Mouse (Mus musculus) embryo, embryonic 10.5 days (tissue): Measurements from ENCODE around the gene 9130213A22Rik.

ENCODE experiments used
- DNase-seq: peaks from one replicate; pipeline ENCODE4 v3.0.0-alpha.2; 2015; ENCODE audit warnings: low spot score

9130213A22Rik gene

DNA sequence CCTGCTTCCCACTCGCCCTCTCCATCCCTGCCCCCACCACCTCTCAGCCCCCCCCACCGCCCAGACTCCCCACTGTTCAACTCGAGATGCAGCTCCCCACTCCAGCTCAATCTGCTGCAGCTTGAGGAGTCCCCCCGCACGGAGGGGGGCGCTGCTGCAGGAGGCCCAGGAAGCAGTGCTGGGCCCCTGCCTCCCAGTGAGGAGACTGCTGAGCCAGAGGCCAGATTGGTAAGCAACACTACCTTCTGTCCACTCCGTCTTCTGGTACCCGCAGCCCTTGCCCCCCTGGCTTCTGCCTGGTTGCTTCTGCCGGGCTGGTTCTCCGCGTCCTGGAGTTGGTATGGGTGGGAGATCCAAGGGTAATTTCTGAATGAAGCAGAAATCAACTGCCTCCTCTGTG lies 15.5 kb downstream of the 9130213A22Rik start:
- no peak for DNase-seq

DNA sequence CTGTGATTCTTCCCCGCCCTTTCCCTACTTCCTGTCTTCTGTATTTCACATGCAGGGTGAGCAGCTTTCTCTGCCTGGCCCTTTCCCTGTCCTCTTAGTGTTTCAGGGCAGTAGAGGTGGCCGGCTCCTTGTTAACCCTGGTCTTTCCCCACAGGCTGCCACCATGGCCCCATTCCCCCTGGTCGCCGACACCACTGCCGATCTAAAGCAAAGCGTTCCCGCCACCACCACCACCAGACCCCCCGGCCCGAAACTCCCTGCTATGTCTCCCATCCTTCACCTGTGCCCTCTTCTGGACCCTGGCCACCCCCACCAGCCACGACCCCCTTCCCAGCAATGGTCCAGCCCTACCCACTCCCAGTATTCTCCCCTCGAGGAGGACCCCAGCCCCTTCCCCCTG lies 16.1 kb downstream of the 9130213A22Rik start:
- no peak for DNase-seq

DNA sequence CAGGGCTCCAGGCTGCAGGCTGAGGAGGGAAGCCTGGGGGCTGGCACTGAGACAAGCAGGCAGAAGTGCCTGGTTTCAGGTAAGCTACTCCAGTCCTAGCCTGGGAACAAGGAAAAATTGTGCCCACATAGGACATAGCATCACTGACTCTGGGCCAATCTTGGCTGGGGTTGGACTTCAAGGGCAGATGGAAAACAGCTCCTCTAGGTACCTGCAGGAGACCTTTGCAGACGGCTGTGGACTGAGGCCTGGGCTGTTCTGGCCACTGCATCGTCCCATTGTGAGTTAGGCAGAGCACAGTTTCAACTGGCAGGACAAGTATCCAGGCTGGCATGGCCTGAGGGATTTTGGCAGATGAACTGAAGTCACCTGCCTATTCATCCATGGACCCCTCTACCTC lies 16.6 kb downstream of the 9130213A22Rik start:
- no peak for DNase-seq

DNA sequence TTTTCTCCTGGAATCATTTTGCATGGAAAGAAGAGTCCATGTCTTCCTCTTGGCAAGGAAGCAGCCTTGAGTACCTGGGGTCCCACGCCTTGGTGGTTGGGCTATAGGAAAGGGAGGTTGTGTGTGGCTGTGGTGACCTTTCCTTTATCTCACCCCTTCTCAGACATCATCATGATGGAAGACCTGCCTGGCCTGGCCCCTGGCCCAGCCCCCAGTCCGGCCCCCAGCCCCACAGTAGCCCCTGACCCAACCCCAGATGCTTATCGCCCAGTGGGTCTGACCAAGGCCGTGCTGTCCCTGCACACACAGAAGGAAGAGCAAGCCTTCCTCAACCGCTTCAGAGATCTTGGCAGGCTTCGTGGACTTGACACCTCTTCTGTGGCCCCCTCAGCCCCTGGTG lies 17.2 kb downstream of the 9130213A22Rik start:
- DNase-seq = no peak

DNA sequence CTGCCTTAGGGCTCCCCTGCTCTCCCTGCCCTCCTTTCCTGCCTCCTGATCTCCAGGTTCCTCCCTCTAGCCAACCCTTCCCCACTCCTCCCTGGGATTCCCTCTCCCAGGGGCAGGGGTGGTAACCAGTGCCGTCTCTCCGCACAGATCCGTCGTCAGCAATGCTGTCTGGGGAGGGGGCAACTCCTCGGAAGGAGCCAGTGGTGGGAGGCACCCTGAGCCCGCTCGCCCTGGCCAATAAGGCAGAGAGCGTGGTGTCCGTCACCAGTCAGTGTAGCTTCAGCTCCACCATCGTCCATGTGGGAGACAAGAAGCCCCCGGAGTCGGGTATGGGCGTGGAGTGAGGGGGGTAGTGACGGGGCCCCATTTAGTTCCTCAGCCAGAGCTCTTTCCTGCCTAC lies 17.9 kb downstream of the 9130213A22Rik start:
- DNase-seq = no peak

DNA sequence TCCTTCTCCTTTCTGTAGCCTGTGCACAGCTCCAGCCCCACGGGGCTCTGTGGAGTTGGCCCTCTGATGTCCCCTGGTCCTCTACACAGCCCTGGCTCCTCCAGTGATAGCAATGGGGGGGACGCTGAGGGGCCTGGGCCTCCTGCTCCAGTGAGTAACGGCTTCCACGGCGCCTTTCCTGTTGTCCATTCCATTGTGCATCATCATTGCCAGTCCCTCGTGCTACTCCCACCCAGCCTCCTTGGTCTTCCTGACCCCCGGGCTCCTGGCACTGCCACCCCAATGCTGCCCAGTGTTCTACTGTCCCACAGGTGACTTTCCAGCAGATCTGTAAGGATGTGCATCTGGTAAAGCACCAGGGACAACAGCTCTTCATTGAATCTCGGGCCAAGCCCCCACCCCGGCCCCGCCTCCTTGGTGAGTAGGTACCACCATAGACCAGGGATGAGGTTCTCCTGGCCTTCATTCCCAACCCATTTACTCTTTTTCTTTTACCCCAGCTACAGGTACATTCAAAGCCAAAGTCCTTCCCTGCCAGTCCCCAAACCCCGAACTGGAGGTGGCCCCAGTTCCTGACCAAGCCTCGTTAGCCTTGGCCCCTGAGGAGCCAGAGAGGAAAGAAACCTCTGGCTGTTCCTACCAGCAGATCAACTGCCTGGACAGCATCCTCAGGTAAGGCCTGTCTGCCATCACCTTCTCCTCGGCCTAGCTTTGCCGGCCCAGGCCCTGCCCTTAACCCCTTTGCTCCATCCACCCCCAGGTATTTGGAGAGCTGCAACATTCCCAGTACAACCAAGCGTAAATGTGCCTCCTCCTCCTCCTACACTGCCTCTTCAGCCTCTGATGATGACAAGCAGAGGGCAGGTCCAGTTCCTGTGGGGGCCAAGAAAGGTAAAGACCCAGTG lies 18.6 kb downstream of the 9130213A22Rik start:
- DNase-seq = no peak

DNA sequence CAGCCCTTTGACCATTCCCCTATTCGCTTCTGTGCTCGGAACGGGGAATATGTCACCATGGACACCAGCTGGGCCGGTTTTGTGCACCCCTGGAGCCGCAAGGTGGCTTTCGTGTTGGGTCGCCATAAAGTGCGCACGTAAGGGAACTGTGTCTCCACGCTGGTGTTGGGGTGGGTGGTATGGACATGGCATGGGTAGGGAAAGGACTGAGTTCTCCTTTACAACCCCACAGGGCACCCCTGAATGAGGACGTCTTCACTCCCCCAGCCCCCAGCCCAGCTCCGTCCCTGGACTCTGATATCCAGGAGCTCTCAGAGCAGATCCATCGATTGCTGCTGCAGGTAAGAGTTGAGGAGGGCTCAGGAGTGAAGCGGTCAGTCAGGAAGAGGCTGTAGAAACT lies 19.3 kb downstream of the 9130213A22Rik start:
- DNase-seq = no peak

DNA sequence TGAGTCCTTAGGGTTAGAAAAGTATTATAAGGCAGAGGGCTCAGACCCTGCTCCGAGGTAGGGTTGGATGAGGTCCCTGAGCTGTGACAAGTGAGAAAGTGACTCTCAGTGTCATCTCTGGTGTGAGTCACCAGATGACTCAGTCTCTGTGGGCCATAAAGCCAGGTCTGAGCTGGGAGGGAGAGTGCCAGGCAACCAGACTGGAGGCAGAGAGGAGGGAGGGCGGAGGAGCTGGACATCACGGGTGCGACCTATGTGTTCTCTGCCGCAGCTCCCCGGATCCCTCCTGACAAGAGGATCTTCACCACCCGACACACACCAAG lies 20.0 kb downstream of the 9130213A22Rik start:
- no peak for DNase-seq

DNA sequence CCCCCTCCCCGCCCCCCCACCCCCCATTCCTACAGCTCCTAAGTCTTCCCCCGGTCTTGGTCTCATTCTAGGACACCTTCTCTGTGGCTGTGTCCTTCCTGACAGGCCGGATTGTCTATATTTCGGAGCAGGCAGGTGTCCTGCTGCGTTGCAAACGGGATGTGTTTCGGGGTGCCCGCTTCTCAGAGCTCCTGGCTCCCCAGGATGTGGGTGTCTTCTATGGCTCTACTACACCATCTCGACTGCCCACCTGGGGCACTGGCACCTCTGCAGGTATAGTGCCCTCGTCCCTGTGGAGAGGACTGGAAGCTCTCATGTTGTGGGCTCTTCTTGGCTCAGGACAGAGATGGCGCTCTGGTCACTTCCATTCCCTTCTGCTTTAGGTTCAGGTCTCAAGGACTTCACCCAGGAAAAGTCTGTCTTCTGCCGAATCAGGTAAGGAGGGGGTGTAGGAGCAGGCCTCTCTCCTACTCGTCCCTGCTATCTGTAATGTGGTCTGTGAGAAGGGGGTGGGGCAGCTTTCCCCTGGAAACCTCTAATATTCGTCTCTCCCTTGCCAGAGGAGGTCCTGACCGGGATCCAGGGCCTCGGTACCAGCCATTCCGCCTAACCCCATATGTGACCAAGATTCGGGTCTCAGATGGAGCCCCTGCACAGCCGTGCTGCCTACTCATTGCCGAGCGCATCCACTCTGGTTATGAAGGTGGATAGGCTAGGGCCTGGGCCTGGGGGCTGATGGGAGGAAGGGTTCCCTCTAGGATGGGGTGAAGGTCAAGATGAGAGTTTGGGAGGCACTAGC lies 20.6 kb downstream of the 9130213A22Rik start:
- DNase-seq = no peak

DNA sequence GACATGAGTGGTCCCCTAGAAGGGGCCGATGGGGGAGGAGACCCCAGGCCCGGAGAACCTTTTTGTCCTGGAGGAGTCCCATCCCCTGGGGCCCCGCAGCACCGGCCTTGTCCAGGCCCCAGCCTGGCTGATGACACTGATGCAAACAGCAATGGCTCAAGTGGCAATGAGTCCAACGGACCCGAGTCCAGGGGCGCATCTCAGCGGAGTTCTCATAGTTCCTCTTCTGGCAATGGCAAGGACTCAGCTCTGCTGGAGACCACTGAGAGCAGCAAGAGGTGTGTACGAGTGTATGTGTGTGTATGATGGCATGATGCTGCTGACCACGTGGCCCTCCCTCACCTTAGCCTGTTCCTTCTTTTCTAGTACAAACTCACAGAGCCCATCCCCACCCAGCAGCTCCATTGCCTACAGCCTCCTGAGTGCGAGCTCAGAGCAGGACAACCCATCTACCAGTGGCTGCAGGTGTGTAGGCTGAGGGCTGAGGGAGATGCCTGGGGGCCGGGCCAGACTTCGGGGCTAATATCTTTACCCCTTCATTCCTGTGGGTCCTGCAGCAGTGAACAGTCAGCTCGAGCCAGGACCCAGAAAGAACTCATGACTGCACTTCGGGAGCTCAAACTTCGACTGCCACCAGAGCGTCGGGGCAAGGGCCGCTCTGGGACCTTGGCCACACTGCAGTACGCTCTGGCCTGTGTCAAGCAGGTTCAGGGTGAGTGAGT lies 21.6 kb downstream of the 9130213A22Rik start:
- no peak for DNase-seq

DNA sequence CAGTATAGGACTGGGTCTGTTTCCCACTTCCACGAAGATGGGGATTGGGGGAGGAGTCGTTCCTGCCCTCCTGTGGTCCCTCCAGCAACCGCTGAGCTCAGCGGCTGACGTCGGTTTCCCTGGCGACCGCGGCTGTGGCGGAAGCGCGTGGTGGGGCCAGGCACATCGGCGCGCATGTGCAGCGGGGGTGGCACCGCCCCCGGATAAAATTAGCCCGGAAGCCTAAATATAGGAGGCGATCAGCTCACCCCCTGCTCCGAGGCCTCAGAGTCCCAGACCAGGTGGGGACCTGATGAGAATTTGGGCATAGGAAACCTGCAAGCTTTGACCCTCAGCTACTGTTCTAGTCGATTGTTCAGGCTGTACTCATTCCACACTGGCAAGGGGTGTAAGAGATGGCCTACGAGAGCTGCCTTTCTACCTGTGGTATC lies 22.5 kb downstream of the 9130213A22Rik start:
- DNase-seq = peak; percentile 87

DNA sequence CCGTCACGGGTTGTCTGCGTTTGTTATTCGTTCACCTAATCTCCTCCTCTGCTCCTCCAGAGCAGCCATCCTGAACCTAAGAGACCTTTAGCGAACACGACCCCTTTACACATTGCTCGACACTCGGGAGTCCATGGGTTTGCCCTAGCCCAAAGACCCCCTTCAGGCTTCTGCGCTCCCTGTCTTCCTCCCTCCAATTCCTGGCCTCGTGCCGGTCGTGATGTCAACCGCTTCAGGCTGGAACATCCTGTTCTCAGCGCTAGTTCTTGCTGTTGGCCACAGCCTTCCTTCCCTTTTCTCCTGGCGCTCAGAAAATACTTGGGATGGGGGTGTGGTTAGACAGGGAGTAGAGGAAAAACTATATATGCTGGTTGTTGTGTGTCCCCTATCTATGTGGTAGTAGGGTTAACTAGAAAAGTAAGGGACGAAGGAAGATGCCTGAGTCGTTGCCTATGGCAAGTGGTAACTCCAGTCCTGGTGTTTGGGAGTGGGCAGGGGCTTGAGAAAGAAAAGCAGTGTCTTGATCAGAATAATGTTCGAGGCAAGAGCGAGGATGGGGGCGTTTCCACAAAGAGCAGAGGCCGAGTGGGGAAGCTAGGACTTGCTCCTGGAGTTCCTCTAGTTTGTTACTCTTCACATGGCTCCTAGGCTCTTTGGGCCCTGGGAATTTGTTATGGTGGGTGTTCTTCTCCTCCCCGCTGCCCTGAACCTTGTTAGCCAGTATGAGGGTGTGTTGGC lies 23.0 kb downstream of the 9130213A22Rik start:
- DNase-seq = peak; percentile 51

DNA sequence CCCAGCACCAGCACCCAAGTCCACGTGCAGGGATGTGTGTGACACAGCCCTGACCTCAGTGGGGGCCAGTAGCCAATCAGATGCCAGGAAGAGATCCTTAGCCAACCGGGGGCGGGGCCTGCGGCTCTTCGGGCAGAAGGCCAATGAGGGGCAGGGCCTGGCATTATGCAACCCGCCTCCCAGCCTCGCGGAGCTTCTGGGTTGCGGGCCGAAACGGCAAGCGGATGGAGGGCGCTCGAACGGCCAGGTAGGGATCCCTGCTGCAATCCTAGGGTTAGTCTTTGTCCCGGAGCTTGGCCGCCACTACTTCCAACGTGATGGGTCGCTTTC lies 23.7 kb downstream of the 9130213A22Rik start:
- DNase-seq = peak; percentile 96

DNA sequence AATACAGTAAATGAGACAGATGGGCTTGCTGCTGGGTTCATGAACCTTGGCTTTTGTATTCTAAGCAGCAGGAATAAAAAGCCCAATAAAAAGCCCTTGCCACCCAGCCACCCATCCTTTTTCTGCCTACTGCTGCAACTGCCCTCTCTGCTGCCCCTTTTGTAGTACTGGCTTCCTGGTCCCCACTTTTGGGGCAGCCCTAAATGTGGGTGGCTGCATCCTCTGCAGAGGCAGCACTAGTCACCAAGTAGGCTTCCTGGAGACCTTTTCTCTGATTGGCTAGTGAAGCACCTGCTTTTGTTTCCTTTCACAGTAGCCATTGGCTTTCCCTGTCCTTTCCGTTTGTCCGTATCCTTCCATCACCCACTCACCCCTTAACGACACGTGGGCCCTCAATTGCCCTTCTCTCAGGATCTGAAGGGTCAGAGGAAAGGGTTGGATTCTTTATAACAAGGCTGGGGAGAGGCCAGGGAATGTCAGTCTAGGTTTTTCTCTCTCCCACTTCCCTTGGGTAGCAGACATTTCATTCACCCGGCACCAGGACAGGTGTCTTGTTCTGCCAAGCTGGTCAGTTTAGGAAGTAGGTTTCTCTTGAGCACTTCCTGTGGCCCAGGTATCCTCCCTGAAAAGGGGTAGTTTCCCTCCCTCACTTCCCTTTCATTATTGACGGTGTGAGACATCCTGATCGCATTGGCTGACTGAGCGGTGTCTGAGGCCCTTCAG lies 24.2 kb downstream of the 9130213A22Rik start:
- no peak for DNase-seq

DNA sequence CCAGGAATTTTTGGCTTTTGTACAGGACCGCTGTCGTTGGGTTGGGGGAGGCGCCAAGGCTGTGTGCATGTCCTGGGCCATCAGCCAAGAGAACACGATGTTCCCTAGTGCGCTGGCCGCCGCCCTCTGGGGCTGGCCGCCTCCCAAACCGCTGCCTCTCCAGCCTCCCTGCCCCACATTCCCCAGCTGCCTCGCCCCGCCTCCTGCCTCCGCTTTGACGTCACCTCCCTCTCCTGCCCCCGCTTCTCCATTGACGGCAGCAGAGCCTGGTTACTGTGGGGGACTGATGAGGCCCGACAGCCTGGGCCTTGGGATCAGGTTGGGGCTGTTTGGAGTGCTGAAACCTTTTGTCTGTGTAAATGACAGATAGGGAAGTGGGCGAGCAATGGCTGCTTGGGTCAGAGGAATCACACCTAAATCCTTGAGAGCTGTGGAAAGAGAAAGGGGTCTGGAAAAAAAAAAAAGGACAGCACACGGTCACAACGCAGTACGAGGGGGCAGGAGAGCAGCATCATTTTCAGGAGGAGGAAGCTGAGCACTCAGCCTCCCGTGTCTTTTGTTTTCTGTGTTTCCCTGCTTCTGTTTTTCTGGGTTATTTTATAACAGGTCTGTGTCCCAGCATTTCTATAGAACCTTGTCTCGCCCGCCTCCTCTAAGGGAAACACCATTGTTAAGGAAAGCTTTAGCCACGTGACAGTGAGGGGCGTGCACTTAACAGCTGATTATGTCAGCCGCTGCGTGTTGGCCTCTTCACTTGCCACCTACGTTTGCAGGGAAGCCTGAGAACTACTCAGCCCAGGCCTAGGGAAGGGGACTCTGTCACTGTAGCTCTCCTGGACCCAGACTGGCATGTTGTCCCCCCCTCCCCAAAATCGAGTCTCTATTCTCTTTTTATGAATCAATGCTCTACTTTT lies 25.1 kb downstream of the 9130213A22Rik start:
- peak; percentile 84 for DNase-seq

DNA sequence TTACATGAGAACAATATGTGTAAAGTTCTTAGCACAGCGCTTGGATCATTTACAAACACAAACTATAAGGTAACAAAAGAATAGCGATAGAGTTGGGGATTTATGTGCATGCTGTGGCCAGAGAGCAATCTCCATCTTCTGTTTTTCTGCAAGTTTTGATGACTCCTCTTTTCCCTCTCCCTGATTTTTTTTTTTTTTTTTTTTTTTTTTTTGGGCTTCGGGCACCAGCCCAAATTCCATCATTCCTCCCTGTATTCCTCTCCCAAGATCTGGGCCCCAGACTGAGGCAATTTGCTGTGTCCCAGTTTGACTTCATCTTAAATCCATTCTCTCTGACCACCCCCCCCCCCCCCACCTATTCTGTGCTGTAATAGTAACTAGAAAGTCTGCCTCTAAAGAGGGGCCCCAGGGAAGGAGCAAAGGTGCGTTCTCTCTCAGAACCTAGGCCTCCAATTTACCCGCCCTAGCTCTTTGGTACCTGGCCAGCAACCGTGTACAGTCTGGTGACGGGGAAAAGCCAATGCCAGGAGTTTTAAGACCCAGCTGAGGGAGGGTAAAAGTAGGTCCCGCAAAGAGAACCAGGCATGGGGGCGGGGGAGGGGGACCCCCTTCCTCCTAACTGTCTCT lies 25.9 kb downstream of the 9130213A22Rik start:
- DNase-seq = no peak

DNA sequence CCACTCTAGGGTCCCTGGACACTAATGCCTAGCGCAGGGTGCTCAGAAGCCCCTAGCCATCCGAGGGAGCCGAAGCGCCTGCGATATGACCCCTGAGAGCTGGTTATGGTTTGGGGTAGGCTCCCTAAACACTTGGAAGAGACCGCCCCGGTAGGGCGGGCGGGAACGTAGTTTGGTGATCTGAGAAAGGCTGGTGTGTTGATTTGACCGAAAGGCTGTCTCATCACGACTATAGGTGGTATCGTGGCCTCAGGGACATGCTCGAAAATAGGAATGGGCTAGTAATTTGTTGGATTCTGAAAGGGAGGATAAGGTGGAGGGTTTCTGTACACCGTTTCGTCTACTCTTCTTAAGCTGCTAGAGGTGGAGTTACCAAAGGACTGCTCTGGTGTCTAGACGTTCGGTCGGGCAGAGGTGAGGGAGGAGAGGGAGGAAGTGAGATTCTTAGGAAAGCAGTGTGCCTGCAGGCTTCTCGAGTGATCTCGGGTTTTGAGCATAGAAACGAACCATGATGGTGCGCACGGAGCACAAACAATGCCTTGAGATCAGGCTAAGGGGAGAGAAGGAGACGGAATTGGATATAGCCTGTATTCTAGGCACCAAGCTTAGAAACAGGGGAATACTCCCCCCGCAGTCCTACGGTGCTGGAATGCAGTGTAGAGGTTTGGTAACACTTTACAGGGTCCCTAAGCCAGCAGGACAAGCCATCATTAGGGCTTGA lies 26.7 kb downstream of the 9130213A22Rik start:
- DNase-seq = peak; percentile 34

DNA sequence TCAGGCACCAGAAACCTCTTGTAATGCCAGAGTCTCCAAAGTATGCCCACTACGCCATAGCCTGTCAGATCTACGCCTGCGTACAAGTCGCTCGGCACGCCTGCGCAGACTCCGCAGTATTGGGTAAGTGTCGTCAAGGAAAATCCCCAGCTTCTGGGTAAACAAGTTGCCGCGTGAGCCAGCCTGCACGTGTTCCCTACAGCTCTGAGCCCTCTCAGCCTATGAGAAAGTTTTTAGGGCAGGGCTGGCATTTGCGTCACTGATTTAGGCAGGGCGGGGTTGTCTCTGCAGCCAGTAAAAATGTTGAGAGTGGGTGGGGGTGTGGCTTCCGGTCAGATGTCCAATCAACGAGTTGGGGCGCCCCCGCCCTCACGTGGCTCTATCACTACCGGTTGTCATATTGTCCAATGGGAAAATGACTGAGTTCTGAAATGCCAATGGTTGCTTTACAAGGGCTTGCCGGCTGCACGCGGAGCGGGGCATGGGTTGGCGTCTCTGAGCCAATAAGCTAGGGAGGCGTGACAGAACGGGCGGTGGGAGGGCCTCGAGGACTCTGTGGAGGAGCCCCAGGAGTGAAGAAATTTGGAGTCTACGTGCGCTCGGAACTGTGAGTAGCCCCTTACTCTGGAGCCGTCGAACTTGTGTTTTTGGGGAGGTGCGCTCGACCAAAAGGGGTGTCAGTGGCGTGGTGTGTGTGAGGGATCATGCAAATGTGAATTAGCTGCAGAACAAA lies 27.5 kb downstream of the 9130213A22Rik start, which contains the start of gene Per1:
Gene Per1 (plus strand): TSS at position 521 of the 733 bp plus-strand sequence.
- peak; percentile 100 for DNase-seq
